Mouse (Mus musculus): ENCODE results near the gene Rap2a.

DNA sequence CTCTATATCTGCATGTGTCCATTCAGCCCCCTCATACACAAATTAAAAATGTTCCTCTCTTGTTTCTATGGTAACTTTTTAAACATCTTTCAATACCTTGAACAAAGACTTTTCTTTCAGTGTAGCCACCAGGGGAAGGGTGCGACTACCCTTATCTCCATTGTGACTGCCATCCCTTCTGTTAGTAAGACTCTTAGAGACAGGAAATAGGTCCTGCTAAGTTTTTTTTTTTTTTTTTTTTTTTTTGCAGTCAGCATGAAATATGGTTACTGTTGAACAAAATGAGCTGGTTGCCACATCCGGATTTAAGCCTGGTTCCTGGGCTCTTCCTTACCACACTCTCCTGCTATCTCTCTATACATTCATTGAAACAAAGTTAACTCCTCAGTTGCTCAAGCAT lies 47.4 kb downstream of the Rap2a start:
- TF ChIP-seq CTCF (IDR thresholded peaks at IDR 0.05; ENCODE audit: borderline replicate concordance, insufficient read depth, low read length), result no peak
- TF ChIP-seq POLR2A (IDR thresholded peaks at IDR 0.05; ENCODE audit: low read depth, low read length), result no peak

Data from embryonic fibroblast, embryonic 13.5 days (primary cell).